Mouse (Mus musculus) cerebellum, postnatal 14 days (tissue): ENCODE results near the gene Fa2h.
"Not testable (repeated sequence)": the region's sequence is repeated elsewhere in the genome, so short reads cannot be mapped to it uniquely, and the experiment has no call there.

Source experiments
- DNase-seq, 2 experiments: peaks; one replicate each; pipeline ENCODE4 v3.0.0; 2021; ENCODE audit warnings: mixed read lengths in 2 of 2

Gene Fa2h

GRCm38 (mm10) chr8:111357433-111357832 is 36.2 kb downstream of the Fa2h start:
- peak; percentile 94 to 95 for DNase-seq

- DNase-seq = peak; percentile 76 to 84
Observed at GRCm38 (mm10) chr8:111353497-111353896, 40.1 kb downstream of the Fa2h start.

GRCm38 (mm10) chr8:111352289-111352688 is 41.3 kb downstream of the Fa2h start:
- DNase-seq = no peak

GRCm38 (mm10) chr8:111350577-111350976 is 43.0 kb downstream of the Fa2h start:
- no peak for DNase-seq

- peak; percentile 90 to 95 for DNase-seq
Observed at GRCm38 (mm10) chr8:111343225-111343624, 50.4 kb downstream of the Fa2h start.

GRCm38 (mm10) chr8:111340186-111340585 is 53.4 kb downstream of the Fa2h start:
- DNase-seq = no peak

GRCm38 (mm10) chr8:111338370-111339208 is 55.0 kb downstream of the Fa2h start:
- no peak for DNase-seq

- DNase-seq = peak; percentile 43 to 45
Observed at GRCm38 (mm10) chr8:111337890-111338347, 55.7 kb downstream of the Fa2h start, which contains the start of gene Mlkl. TSS of gene Mlkl (minus strand) at chr8:111338177.

- no peak for DNase-seq
Observed at GRCm38 (mm10) chr8:111337311-111337889, 56.2 kb downstream of the Fa2h start.

- DNase-seq = no peak
Observed at GRCm38 (mm10) chr8:111336692-111337091, 56.9 kb downstream of the Fa2h start.

- DNase-seq = no peak
Observed at GRCm38 (mm10) chr8:111325222-111325790, 68.3 kb downstream of the Fa2h start.

GRCm38 (mm10) chr8:111314729-111315128 is 78.9 kb downstream of the Fa2h start:
- DNase-seq = no peak

- not testable (repeated sequence) for DNase-seq
Observed at GRCm38 (mm10) chr8:111313961-111314360, 79.7 kb downstream of the Fa2h start.

GRCm38 (mm10) chr8:111312758-111313162 is 80.9 kb downstream of the Fa2h start:
- no peak for DNase-seq

- not testable (repeated sequence) for DNase-seq
Observed at GRCm38 (mm10) chr8:111310006-111310405, 83.6 kb downstream of the Fa2h start.

GRCm38 (mm10) chr8:111305031-111305730 is 88.4 kb downstream of the Fa2h start:
- peak in 1 of 2 experiments; percentile 10 for DNase-seq

GRCm38 (mm10) chr8:111304359-111304758 is 89.3 kb downstream of the Fa2h start:
- DNase-seq = no peak

GRCm38 (mm10) chr8:111303076-111303803 is 90.4 kb downstream of the Fa2h start:
- DNase-seq = not testable (repeated sequence)

GRCm38 (mm10) chr8:111300597-111301546 is 92.8 kb downstream of the Fa2h start:
- DNase-seq = peak; percentile 22 to 30

GRCm38 (mm10) chr8:111299821-111300568 is 93.6 kb downstream of the Fa2h start, which contains the start of gene Rfwd3:
TSS of gene Rfwd3 (minus strand) at chr8:111300222.
- DNase-seq = peak; percentile 96
